In the genomic region with DNA sequence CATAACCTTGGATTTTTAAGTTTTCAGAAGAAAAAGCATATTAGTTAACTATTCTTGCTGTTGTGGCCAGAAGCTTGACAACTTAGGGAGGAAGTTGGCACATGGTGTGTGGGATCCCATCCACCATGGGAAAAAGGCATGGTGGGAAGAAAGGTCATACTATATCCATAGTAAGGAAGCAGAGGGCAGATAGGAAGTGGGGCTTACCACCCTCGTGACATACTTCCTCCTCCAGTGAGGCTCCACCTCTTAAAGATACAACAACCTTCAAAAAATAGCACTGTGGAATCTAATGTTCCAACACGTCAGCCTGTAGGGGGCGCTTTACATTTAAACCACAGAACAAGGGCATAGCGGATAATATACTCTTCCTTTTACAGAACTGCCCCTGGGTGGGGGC, we compare ENCODE assay signal across 15 mouse cellular contexts. TPM values are rescaled to one million over a fixed set of nuclear protein-coding genes. Genes with fewer than 3 reads are reported as not detected.
DNase-seq lines count a peak whose midpoint lies in the region; ATAC-seq and TF ChIP-seq lines count a peak whose summit lies in the region.
"Had no signal": no experiment of that assay in that cellular context is flagged by ENCODE, and none has a peak within 500 bp of the region (broad histone marks: within the 10 kb centered on the region; RNA-seq: fewer than 3 reads in every experiment).

No protein-coding gene starts in this region.

- no peak for TF ChIP-seq RAD21 in CH12.LX (IDR thresholded peaks at IDR 0.05; ENCODE audit: low read depth, low read length)

- ATAC-seq in lung, postnatal 0 days = no peak; the same call in 1 of the 2 replicates
- ATAC-seq in granulocyte monocyte progenitor cell, adult 5-6 weeks (replicated peaks; ENCODE audit: poor library complexity, severe bottlenecking) = peak; percentile 61
- no peak for ATAC-seq in inflammation-experienced regulatory T-cells, adult 6 months
- ATAC-seq: forebrain, embryonic 16.5 days; midbrain, embryonic 15.5 days had no signal

- no peak for TF ChIP-seq EP300 in lung, postnatal 0 days (IDR thresholded peaks at IDR 0.05)
- no peak for TF ChIP-seq EP300 in CH12.LX (IDR thresholded peaks at IDR 0.05; ENCODE audit: low read length)

- no peaks in the 10 kb centered on the region for H3K36me3 ChIP-seq in lung, postnatal 0 days (ENCODE audit: insufficient read depth, low read length)
- H3K36me3 ChIP-seq in CH12.LX (replicated peaks in 1 of 2; ENCODE audit: control insufficient read depth in 1 of 2, insufficient read depth in 1 of 2, low read length in 1 of 2) = no peaks in the 10 kb centered on the region
- H3K36me3 ChIP-seq: hindbrain, embryonic 15.5 days; limb, embryonic 13.5 days; midbrain, embryonic 15.5 days had no signal

- no peak overlapping the region for H3K4me3 ChIP-seq in lung, postnatal 0 days (ENCODE audit: low read depth, low read length)
- no peak overlapping the region for H3K4me3 ChIP-seq in CH12.LX (replicated peaks in 1 of 3; ENCODE audit: low read depth in 2 of 3, low read length in 2 of 3, poor library complexity in 1 of 3)
- H3K4me3 ChIP-seq: hindbrain, embryonic 15.5 days; left cerebral cortex, adult 2 months; limb, embryonic 13.5 days; midbrain, embryonic 15.5 days had no signal

- peak; percentile 12 for DNase-seq in lung, postnatal 0 days (ENCODE audit: low spot score)
- DNase-seq in lung, postnatal 4 days = no peak
- DNase-seq in CH12.LX (ENCODE audit: extremely low read depth) = peak; percentile 19
- DNase-seq in thymus, postnatal 4 days = peak; percentile 36
- no peak for DNase-seq in retina, postnatal 1 day
- DNase-seq: adrenal gland, postnatal 10 days; cerebellum, postnatal 10 days; right cerebral cortex, postnatal 25 days had no signal

- 0 out of 2 replicates have a peak, but pooled peaks have one; percentile 15 for TF ChIP-seq CTCF in lung, postnatal 0 days (IDR thresholded peaks at IDR 0.05)
- TF ChIP-seq CTCF in CH12.LX (conservative IDR thresholded peaks at IDR 0.05 in 1 of 2, IDR thresholded peaks at IDR 0.05 in 1 of 2; ENCODE audit: low read depth in 2 of 2, low read length in 2 of 2) = no peak

- in situ Hi-C loops in CH12.LX (cut with MboI; ENCODE audit: low pct_ligation_motif_present, low pct_unique_long_range_greater_than_20kb, low sequenced_read_pairs) = no loop called here

- H3K27me3 ChIP-seq in lung, postnatal 0 days (replicated peaks; ENCODE audit: insufficient read depth, low read length) = no peaks in the 10 kb centered on the region
- H3K27me3 ChIP-seq in CH12.LX (replicated peaks) = no peaks in the 10 kb centered on the region
- H3K27me3 ChIP-seq: hindbrain, embryonic 15.5 days; limb, embryonic 13.5 days; midbrain, embryonic 15.5 days had no signal

- 53% methylated on average over 4 of the region's 4 CpGs for WGBS in lung, postnatal 0 days

- H3K9ac ChIP-seq in lung, postnatal 0 days (replicated peaks; ENCODE audit: low read depth) = no peak overlapping the region
- H3K9ac ChIP-seq in CH12.LX (ENCODE audit: insufficient read depth, low read depth) = no peak overlapping the region
- H3K9ac ChIP-seq: hindbrain, embryonic 15.5 days; limb, embryonic 13.5 days; midbrain, embryonic 15.5 days had no signal

- H3K79me2 ChIP-seq in CH12.LX (replicated peaks; ENCODE audit: control insufficient read depth, extremely low read depth, insufficient read depth, poor library complexity, severe bottlenecking) = no peaks in the 10 kb centered on the region

- H3K27ac ChIP-seq in lung, postnatal 0 days (ENCODE audit: low read length) = no peak overlapping the region
- H3K27ac ChIP-seq in CH12.LX (ENCODE audit: insufficient read depth, low read depth) = no peak overlapping the region
- H3K27ac ChIP-seq: hindbrain, embryonic 15.5 days; left cerebral cortex, adult 2 months; limb, embryonic 13.5 days; midbrain, embryonic 15.5 days had no signal

- H3K4me2 ChIP-seq in lung, postnatal 0 days (replicated peaks; ENCODE audit: low read depth, low read length) = no peak overlapping the region
- no peak overlapping the region for H3K4me2 ChIP-seq in CH12.LX (ENCODE audit: insufficient read depth, low read depth, poor library complexity, severe bottlenecking)
- H3K4me2 ChIP-seq: hindbrain, embryonic 15.5 days; limb, embryonic 13.5 days; midbrain, embryonic 15.5 days had no signal

- TF ChIP-seq POLR2A in CH12.LX (IDR thresholded peaks at IDR 0.05; ENCODE audit: low read depth, low read length) = no peak

- no peaks in the 10 kb centered on the region for H3K9me3 ChIP-seq in lung, postnatal 0 days (ENCODE audit: low read length)
- H3K9me3 ChIP-seq in CH12.LX (replicated peaks; ENCODE audit: low read length) = no peaks in the 10 kb centered on the region
- H3K9me3 ChIP-seq: hindbrain, embryonic 15.5 days; limb, embryonic 13.5 days; midbrain, embryonic 15.5 days had no signal

- dilution Hi-C loops in CH12.LX (cut with MboI; ENCODE audit: extremely low pct_ligation_motif_present, extremely low pct_unique_long_range_greater_than_20kb, low sequenced_read_pairs) = no loop called here

- no peaks in the 10 kb centered on the region; the same call in 1 of the 2 replicates for H3K4me1 ChIP-seq in lung, postnatal 0 days (ENCODE audit: insufficient read depth, low read depth, low read length)
- H3K4me1 ChIP-seq in CH12.LX (ENCODE audit: control insufficient read depth in 1 of 2, insufficient read depth in 2 of 2) = peaks cover 5 to 33% of the 10 kb centered on the region in 2 experiments; a peak in 3 of 4 replicates
- H3K4me1 ChIP-seq: hindbrain, embryonic 15.5 days; midbrain, embryonic 15.5 days had no signal

TF ChIP-seq in CH12.LX, 34 proteins besides CTCF, POLR2A, EP300 and RAD21:
- TF ChIP-seq ELF1 (IDR thresholded peaks at IDR 0.05; ENCODE audit: low read depth, low read length) (peak; percentile 35; the same call in 1 of the 2 replicates), TBP (conservative IDR thresholded peaks at IDR 0.05; ENCODE audit: low read depth, low read length) (no peak)

RNA-seq across cellular contexts. Expression of a gene that starts 57.1 kb away (rescaled TPM):
- 18.6 and 20.6 TPM in 2 replicates for polyA plus RNA-seq in lung, postnatal 0 days (2015; fragmentation: Nextera tagmentation; extraction: Ambion mirVana)
- total RNA-seq in CH12.LX (2012; rRNA removed) (2.9 and 3.3 TPM in 2 replicates), CH12.LX (2014; rRNA removed) (0.23 and 0.63 TPM in 2 replicates)
- 0.48 and 0.53 TPM in 2 replicates for polyA plus RNA-seq in CH12.LX (2012; ENCODE audit: insufficient read length, low read depth)
- total RNA-seq in granulocyte monocyte progenitor cell, adult 5-6 weeks (2014; fragmentation: Nextera tagmentation) = 10.9 and 21.3 TPM in 2 replicates
- total RNA-seq in granulocyte monocyte progenitor cell, adult 5-6 weeks (2017) = 8.9 and 12.8 TPM in 2 replicates
- 10 to 100 TPM; 15.5 to 17.2 (median 16.0) TPM for polyA plus RNA-seq in inflammation-experienced regulatory T-cells, adult 6 months (2017; shearing (Covaris generic))

Comparison
In these comparisons a context has a peak if more than half of its experiments do, and no peak if none do; other contexts are left out.
1. DNase-seq: peak in lung, postnatal 0 days (single experiment), CH12.LX (single experiment) and thymus, postnatal 4 days (single experiment); none in lung, postnatal 4 days (0 of 2) and retina, postnatal 1 day (single experiment).
2. RNA of a gene that starts 57.1 kb away (polyA plus RNA-seq): 18.6 to 20.6 TPM in lung, postnatal 0 days and 15.5 to 17.2 TPM in inflammation-experienced regulatory T-cells, adult 6 months; 0.48 to 0.53 TPM in CH12.LX; every median in the first group is over 10 times any median in the second.